ENCODE assay signal across 33 mouse cellular contexts in genomic region chr7:45273672-45274071, GRCm38 (mm10). TPM values are rescaled to one million over a fixed set of nuclear protein-coding genes. Genes with fewer than 3 reads are reported as not detected.
DNase-seq lines count a peak whose midpoint lies in the region; ATAC-seq and TF ChIP-seq lines count a peak whose summit lies in the region.
"Had no signal": no experiment of that assay in that cellular context is flagged by ENCODE, and none has a peak within 500 bp of the region (broad histone marks: within the 10 kb centered on the region; RNA-seq: fewer than 3 reads in every experiment).

No protein-coding gene starts in this region.

- no peak for ATAC-seq in forebrain, embryonic 12.5 days (ENCODE audit: low FRiP score)
- ATAC-seq in forebrain, embryonic 15.5 days (replicated peaks) = no peak
- ATAC-seq in liver, embryonic 15.5 days (ENCODE audit: insufficient read depth) = 0 out of 2 replicates have a peak, but pooled peaks have one; percentile 31
- peak; percentile 71 for ATAC-seq in liver, postnatal 0 days
- ATAC-seq: hindbrain, postnatal 0 days; inflammation-experienced regulatory T-cells, adult 6 months; intestine, embryonic 16.5 days had no signal

- TF ChIP-seq CTCF in liver, postnatal 0 days (IDR thresholded peaks at IDR 0.05; ENCODE audit: low read depth) = no peak

- no peak for TF ChIP-seq EP300 in liver, postnatal 0 days (IDR thresholded peaks at IDR 0.05; ENCODE audit: low read depth)

- intact Hi-C loops in heart, postnatal 25 days (cut with DNase I) = no loop called here

- H3K4me1 ChIP-seq in forebrain, embryonic 12.5 days = peaks cover 11% of the 10 kb centered on the region
- H3K4me1 ChIP-seq in forebrain, embryonic 15.5 days = peaks cover 4% of the 10 kb centered on the region
- peaks cover 6% of the 10 kb centered on the region for H3K4me1 ChIP-seq in liver, embryonic 15.5 days (replicated peaks)
- H3K4me1 ChIP-seq in liver, postnatal 0 days (ENCODE audit: insufficient read depth) = peaks cover 6% of the 10 kb centered on the region; the same call in 1 of the 2 replicates

- no peak overlapping the region for H3K4me2 ChIP-seq in forebrain, embryonic 12.5 days
- H3K4me2 ChIP-seq in forebrain, embryonic 15.5 days (replicated peaks) = no peak overlapping the region
- no peak overlapping the region for H3K4me2 ChIP-seq in liver, embryonic 15.5 days
- no peak overlapping the region for H3K4me2 ChIP-seq in liver, postnatal 0 days (ENCODE audit: low read depth, low read length)
- H3K4me2 ChIP-seq: embryonic facial prominence, embryonic 13.5 days; heart, embryonic 12.5 days; heart, embryonic 15.5 days; hindbrain, embryonic 14.5 days had no signal

- H3K4me3 ChIP-seq in forebrain, embryonic 12.5 days (replicated peaks) = no peak overlapping the region
- H3K4me3 ChIP-seq in forebrain, embryonic 15.5 days = no peak overlapping the region
- no peak overlapping the region for H3K4me3 ChIP-seq in liver, embryonic 15.5 days (replicated peaks)
- no peak overlapping the region for H3K4me3 ChIP-seq in liver, postnatal 0 days (ENCODE audit: low read depth, low read length)
- H3K4me3 ChIP-seq: embryonic facial prominence, embryonic 10.5 days; embryonic facial prominence, embryonic 13.5 days; erythroblast, embryonic 14.5 days; gastrocnemius, adult 2 months; heart, embryonic 12.5 days; heart, embryonic 15.5 days had no signal

- H3K27ac ChIP-seq in forebrain, embryonic 12.5 days = peak overlapping the region; percentile 16; the same call in 1 of the 2 replicates
- no peak overlapping the region for H3K27ac ChIP-seq in forebrain, embryonic 15.5 days (replicated peaks)
- no peak overlapping the region for H3K27ac ChIP-seq in liver, embryonic 15.5 days (replicated peaks)
- no peak overlapping the region; the same call in 1 of the 2 replicates for H3K27ac ChIP-seq in liver, postnatal 0 days (ENCODE audit: low read depth)
- H3K27ac ChIP-seq: embryonic facial prominence, embryonic 10.5 days; embryonic facial prominence, embryonic 13.5 days; gastrocnemius, adult 2 months; heart, embryonic 15.5 days; hindbrain, embryonic 14.5 days; hindbrain, postnatal 0 days had no signal

- peaks cover 6% of the 10 kb centered on the region; the same call in 1 of the 2 replicates for H3K27me3 ChIP-seq in forebrain, embryonic 12.5 days
- peaks cover 7% of the 10 kb centered on the region for H3K27me3 ChIP-seq in forebrain, embryonic 15.5 days
- H3K27me3 ChIP-seq in liver, embryonic 15.5 days = no peaks in the 10 kb centered on the region
- H3K27me3 ChIP-seq in liver, postnatal 0 days (ENCODE audit: insufficient read depth, low read length) = no peaks in the 10 kb centered on the region
- H3K27me3 ChIP-seq: CH12.LX had no signal

- no peak overlapping the region for H3K9ac ChIP-seq in forebrain, embryonic 12.5 days
- H3K9ac ChIP-seq in forebrain, embryonic 15.5 days (replicated peaks) = no peak overlapping the region
- no peak overlapping the region for H3K9ac ChIP-seq in liver, embryonic 15.5 days
- no peak overlapping the region for H3K9ac ChIP-seq in liver, postnatal 0 days (replicated peaks)
- H3K9ac ChIP-seq: embryonic facial prominence, embryonic 13.5 days; heart, embryonic 12.5 days; heart, embryonic 15.5 days; hindbrain, embryonic 14.5 days had no signal

- H3K36me3 ChIP-seq in forebrain, embryonic 12.5 days (replicated peaks) = no peaks in the 10 kb centered on the region
- no peaks in the 10 kb centered on the region for H3K36me3 ChIP-seq in forebrain, embryonic 15.5 days
- no peaks in the 10 kb centered on the region for H3K36me3 ChIP-seq in liver, embryonic 15.5 days (replicated peaks)
- H3K36me3 ChIP-seq in liver, postnatal 0 days (replicated peaks; ENCODE audit: insufficient read depth, low read length) = no peaks in the 10 kb centered on the region
- H3K36me3 ChIP-seq: embryonic facial prominence, embryonic 10.5 days; embryonic facial prominence, embryonic 13.5 days; heart, embryonic 12.5 days; heart, embryonic 15.5 days had no signal

- 89% methylated on average over 8 of the region's 8 CpGs for WGBS in forebrain, embryonic 12.5 days
- 92% methylated on average over 8 of the region's 8 CpGs for WGBS in forebrain, embryonic 15.5 days
- 54% methylated on average over 8 of the region's 8 CpGs for WGBS in liver, embryonic 15.5 days (ENCODE audit: insufficient replicate concordance)
- WGBS in liver, postnatal 0 days (ENCODE audit: insufficient replicate concordance) = 70% methylated on average over 8 of the region's 8 CpGs

- peak; percentile 79 for DNase-seq in heart, adult 11 months
- DNase-seq in heart, postnatal 25 days (ENCODE audit: low spot score) = no peak
- no peak for DNase-seq in liver
- no peak for DNase-seq in liver, postnatal 0 days
- DNase-seq: adrenal gland, adult 8-10 months; adrenal gland, postnatal 25 days; B cell, adult 2 months; cerebellum, adult 11-12 months; cerebellum, adult 8-10 months; cerebellum, postnatal 10 days; cerebellum, postnatal 36 days; embryo, embryonic 11 days; gastrocnemius, adult 2 months; gastrocnemius, postnatal 14 days; heart, adult 18-20 months; heart, postnatal 10 days; heart, postnatal 4 days had no signal

- 0 out of 2 replicates have a peak, but pooled peaks cover 3% of the 10 kb centered on the region for H3K9me3 ChIP-seq in forebrain, embryonic 12.5 days
- H3K9me3 ChIP-seq in forebrain, embryonic 15.5 days = no peaks in the 10 kb centered on the region
- H3K9me3 ChIP-seq in liver, embryonic 15.5 days (replicated peaks) = no peaks in the 10 kb centered on the region
- no peaks in the 10 kb centered on the region for H3K9me3 ChIP-seq in liver, postnatal 0 days (ENCODE audit: low read length)
- H3K9me3 ChIP-seq: embryonic facial prominence, embryonic 10.5 days; embryonic facial prominence, embryonic 13.5 days; heart, embryonic 15.5 days had no signal

RNA-seq across cellular contexts. Expression of gene Slc6a21, which starts 3.6 kb away (rescaled TPM):
- polyA plus RNA-seq in forebrain, embryonic 12.5 days (2016; fragmentation: Nextera tagmentation; extraction: Ambion mirVana) = not detected in 2 replicates
- polyA plus RNA-seq in forebrain, embryonic 15.5 days (2015; fragmentation: Nextera tagmentation; extraction: Ambion mirVana) = not detected in 2 replicates
- total RNA-seq in heart, postnatal 25 days (2021) = not detected
- not detected in 2 replicates for polyA plus RNA-seq in liver, embryonic 15.5 days (2015; fragmentation: Nextera tagmentation; extraction: Ambion mirVana)
- polyA plus RNA-seq in liver, postnatal 0 days (2015; fragmentation: Nextera tagmentation; extraction: Ambion mirVana) = 0.32 and 0.43 TPM in 2 replicates
- total RNA-seq: adrenal gland, postnatal 25 days; CH12.LX; gastrocnemius, adult 2 months; gastrocnemius, postnatal 14 days; gastrocnemius, postnatal 4 days; heart, adult 18-20 months; heart, postnatal 10 days; heart, postnatal 4 days; hindbrain, postnatal 0 days; MEL had no signal
- polyA plus RNA-seq: embryonic facial prominence, embryonic 10.5 days; embryonic facial prominence, embryonic 13.5 days; erythroblast, embryonic 14.5 days; heart, embryonic 12.5 days; heart, embryonic 15.5 days; hindbrain, embryonic 11.5 days; hindbrain, embryonic 14.5 days; hindbrain, postnatal 0 days; intestine, embryonic 16.5 days had no signal

RNA-seq across cellular contexts. Expression of gene Slc6a16, which starts 32.8 kb away (rescaled TPM):
- 0.09 and 0.20 TPM in 2 replicates for polyA plus RNA-seq in forebrain, embryonic 12.5 days (2016; fragmentation: Nextera tagmentation; extraction: Ambion mirVana)
- 0.17 and 0.20 TPM in 2 replicates for polyA plus RNA-seq in forebrain, embryonic 15.5 days (2015; fragmentation: Nextera tagmentation; extraction: Ambion mirVana)
- not detected for total RNA-seq in heart, postnatal 25 days (2021)
- not detected in 2 replicates for polyA plus RNA-seq in liver, embryonic 15.5 days (2015; fragmentation: Nextera tagmentation; extraction: Ambion mirVana)
- polyA plus RNA-seq in liver, postnatal 0 days (2015; fragmentation: Nextera tagmentation; extraction: Ambion mirVana) = 0.46 and 0.49 TPM in 2 replicates
- total RNA-seq: adrenal gland, postnatal 25 days; gastrocnemius, adult 2 months; gastrocnemius, postnatal 14 days; gastrocnemius, postnatal 4 days; heart, adult 18-20 months; heart, postnatal 10 days; MEL had no signal
- polyA plus RNA-seq: erythroblast, embryonic 14.5 days; inflammation-experienced regulatory T-cells, adult 6 months; intestine, embryonic 16.5 days had no signal

RNA-seq across cellular contexts. Expression of gene Cd37, which starts 34.8 kb away (rescaled TPM):
- 1.2 and 1.3 TPM in 2 replicates for polyA plus RNA-seq in forebrain, embryonic 12.5 days (2016; fragmentation: Nextera tagmentation; extraction: Ambion mirVana)
- polyA plus RNA-seq in forebrain, embryonic 15.5 days (2015; fragmentation: Nextera tagmentation; extraction: Ambion mirVana) = 1.3 and 1.6 TPM in 2 replicates
- 1 to 10 TPM; 2.9 to 3.2 TPM for total RNA-seq in heart, postnatal 25 days (2021)
- polyA plus RNA-seq in liver, embryonic 15.5 days (2015; fragmentation: Nextera tagmentation; extraction: Ambion mirVana) = 15.1 and 16.7 TPM in 2 replicates
- 29.8 and 31.8 TPM in 2 replicates for polyA plus RNA-seq in liver, postnatal 0 days (2015; fragmentation: Nextera tagmentation; extraction: Ambion mirVana)

RNA-seq across cellular contexts. Expression of gene Tead2, which starts 58.1 kb away (rescaled TPM):
- polyA plus RNA-seq in forebrain, embryonic 12.5 days (2016; fragmentation: Nextera tagmentation; extraction: Ambion mirVana) = 245 and 256 TPM in 2 replicates
- 92.8 and 106 TPM in 2 replicates for polyA plus RNA-seq in forebrain, embryonic 15.5 days (2015; fragmentation: Nextera tagmentation; extraction: Ambion mirVana)
- total RNA-seq in heart, postnatal 25 days (2021) = 10 to 100 TPM in 1 of 2 experiments, 1 to 10 TPM in 1; 7.0 to 12.0 TPM
- polyA plus RNA-seq in liver, embryonic 15.5 days (2015; fragmentation: Nextera tagmentation; extraction: Ambion mirVana) = 6.6 and 7.0 TPM in 2 replicates
- polyA plus RNA-seq in liver, postnatal 0 days (2015; fragmentation: Nextera tagmentation; extraction: Ambion mirVana) = 15.5 and 20.2 TPM in 2 replicates

RNA-seq across cellular contexts. Expression of gene Trpm4, which starts 59.9 kb away (rescaled TPM):
- 4.6 and 6.6 TPM in 2 replicates for polyA plus RNA-seq in forebrain, embryonic 12.5 days (2016; fragmentation: Nextera tagmentation; extraction: Ambion mirVana)
- 9.3 and 11.0 TPM in 2 replicates for polyA plus RNA-seq in forebrain, embryonic 15.5 days (2015; fragmentation: Nextera tagmentation; extraction: Ambion mirVana)
- total RNA-seq in heart, postnatal 25 days (2021) = 10 to 100 TPM; 23.5 to 25.0 TPM
- polyA plus RNA-seq in liver, embryonic 15.5 days (2015; fragmentation: Nextera tagmentation; extraction: Ambion mirVana) = 1.3 and 1.5 TPM in 2 replicates
- 6.9 and 7.0 TPM in 2 replicates for polyA plus RNA-seq in liver, postnatal 0 days (2015; fragmentation: Nextera tagmentation; extraction: Ambion mirVana)

Comparison
In these comparisons a context has a peak if more than half of its experiments do, and no peak if none do; other contexts are left out.
1. ATAC-seq: peak in liver, embryonic 15.5 days (single experiment) and liver, postnatal 0 days (single experiment); none in forebrain, embryonic 12.5 days (single experiment) and forebrain, embryonic 15.5 days (single experiment).